Mouse (Mus musculus): ENCODE measurements at regions not wholly inside any gene's neighbourhood (a gene's known extent, or its start where the extent isn't known, plus 50 kb on each side); places are given as distances from the start of the nearest gene placed in this dataset.

- DNase-seq = no peak
Observed at GRCm38 (mm10) chr2:48468895-48469294, 345.0 kb upstream of the Acvr2a start.

GRCm38 (mm10) chr2:48469357-48469756 is 344.6 kb upstream of the Acvr2a start:
- DNase-seq = no peak

GRCm38 (mm10) chr2:48473102-48473501 is 340.8 kb upstream of the Acvr2a start:
- DNase-seq = no peak

GRCm38 (mm10) chr2:48474642-48475041 is 339.3 kb upstream of the Acvr2a start:
- DNase-seq = peak in 1 of 2 experiments; percentile 14

GRCm38 (mm10) chr2:48476777-48477176 is 337.1 kb upstream of the Acvr2a start:
- no peak for DNase-seq

- DNase-seq = no peak
Observed at GRCm38 (mm10) chr2:48477336-48477735, 336.6 kb upstream of the Acvr2a start.

GRCm38 (mm10) chr2:48479601-48480000 is 334.3 kb upstream of the Acvr2a start:
- DNase-seq = no peak

GRCm38 (mm10) chr2:48480428-48481191 is 333.3 kb upstream of the Acvr2a start:
- DNase-seq = no peak

GRCm38 (mm10) chr2:48481209-48481742 is 332.6 kb upstream of the Acvr2a start:
- no peak for DNase-seq

GRCm38 (mm10) chr2:48493574-48493973 is 320.3 kb upstream of the Acvr2a start:
- no peak for DNase-seq

GRCm38 (mm10) chr2:48494065-48494464 is 319.8 kb upstream of the Acvr2a start:
- DNase-seq = peak in 1 of 2 experiments; percentile 46

GRCm38 (mm10) chr2:48494632-48495031 is 319.3 kb upstream of the Acvr2a start:
- no peak for DNase-seq

- DNase-seq = no peak
Observed at GRCm38 (mm10) chr2:48498047-48498723, 315.7 kb upstream of the Acvr2a start.

GRCm38 (mm10) chr2:48499396-48499795 is 314.5 kb upstream of the Acvr2a start:
- no peak for DNase-seq

GRCm38 (mm10) chr2:48501387-48501786 is 312.5 kb upstream of the Acvr2a start:
- DNase-seq = no peak

GRCm38 (mm10) chr2:48513848-48514247 is 300.1 kb upstream of the Acvr2a start:
- DNase-seq = no peak

GRCm38 (mm10) chr2:48519838-48520404 is 294.0 kb upstream of the Acvr2a start:
- no peak for DNase-seq

- no peak for DNase-seq
Observed at GRCm38 (mm10) chr2:48520535-48520971, 293.4 kb upstream of the Acvr2a start.

- DNase-seq = no peak
Observed at GRCm38 (mm10) chr2:48535453-48535852, 278.5 kb upstream of the Acvr2a start.

- DNase-seq = no peak
Observed at GRCm38 (mm10) chr2:48536930-48537329, 277.0 kb upstream of the Acvr2a start.

GRCm38 (mm10) chr2:48538668-48539341 is 275.1 kb upstream of the Acvr2a start:
- DNase-seq = no peak

- peak; percentile 53 to 71 for DNase-seq
Observed at GRCm38 (mm10) chr2:48539465-48540055, 274.3 kb upstream of the Acvr2a start.

- no peak for DNase-seq
Observed at GRCm38 (mm10) chr2:48544377-48544776, 269.5 kb upstream of the Acvr2a start.

All from kidney, adult 8-10 months (tissue).